Mouse (Mus musculus) frontal cortex, adult (tissue): ENCODE results near the gene Gm13103.
"Not testable (repeated sequence)": the region's sequence is repeated elsewhere in the genome, so short reads cannot be mapped to it uniquely, and the experiment has no call there.

ENCODE experiments used
- ATAC-seq: cut with Nextera tagmentation; 2 replicates; pipeline ENCODE4 v1.9.2; 2017; ENCODE audit warnings: mild to moderate bottlenecking, moderate library complexity, mixed read lengths; ENCODE audit not compliant: low TSS enrichment

Gm13103 gene

DNA sequence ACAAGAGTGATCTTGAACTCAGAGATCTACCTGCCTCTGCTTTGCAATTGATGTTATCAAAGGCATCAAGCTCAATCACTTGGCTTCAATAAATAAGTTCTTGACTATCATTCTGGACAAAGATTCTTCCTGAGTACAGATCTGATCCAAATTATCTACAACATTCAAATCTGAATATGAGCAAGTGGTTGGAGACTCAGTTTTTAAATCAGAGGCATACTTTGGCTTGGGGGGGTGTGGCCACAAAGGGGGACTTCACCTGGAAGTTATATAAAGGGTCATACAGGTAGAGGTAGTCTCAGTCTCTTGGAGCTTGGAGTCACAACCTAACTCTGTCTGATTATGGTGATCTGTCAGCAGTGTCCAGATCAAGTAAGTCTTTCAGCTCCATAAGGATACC lies at the start of gene Gm13103:
Gm13103 (plus strand) TSS at position 301 of the 400 bp plus-strand sequence.
- ATAC-seq = not testable (repeated sequence)

DNA sequence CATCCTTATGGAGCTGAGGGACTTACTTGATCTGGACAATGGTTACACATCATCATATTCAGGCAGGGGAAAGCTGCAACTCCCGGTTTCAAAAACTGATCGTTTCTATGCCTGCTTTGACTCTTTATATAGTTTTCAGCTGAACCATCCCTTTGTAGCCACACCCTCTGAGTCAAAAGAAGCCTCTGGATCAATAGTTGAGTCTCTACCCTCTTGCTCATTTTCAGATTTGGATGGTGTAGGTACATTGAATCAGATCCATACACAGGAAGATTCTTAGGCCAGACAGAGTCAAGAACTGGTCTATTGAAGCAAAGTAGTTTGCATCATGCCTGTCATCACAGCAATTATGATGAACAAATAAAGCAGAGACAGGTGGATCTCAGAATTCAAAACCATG lies 30.3 kb upstream of the Gm13103 start, which contains the start of gene Gm13084:
Gm13084 (minus strand) TSS at position 101 of the 400 bp plus-strand sequence.
- no peak for ATAC-seq

GRCm38 (mm10) chr4:143882371-143882770 lies 36.1 kb downstream of the Gm13103 start:
- ATAC-seq = not testable (repeated sequence)

DNA sequence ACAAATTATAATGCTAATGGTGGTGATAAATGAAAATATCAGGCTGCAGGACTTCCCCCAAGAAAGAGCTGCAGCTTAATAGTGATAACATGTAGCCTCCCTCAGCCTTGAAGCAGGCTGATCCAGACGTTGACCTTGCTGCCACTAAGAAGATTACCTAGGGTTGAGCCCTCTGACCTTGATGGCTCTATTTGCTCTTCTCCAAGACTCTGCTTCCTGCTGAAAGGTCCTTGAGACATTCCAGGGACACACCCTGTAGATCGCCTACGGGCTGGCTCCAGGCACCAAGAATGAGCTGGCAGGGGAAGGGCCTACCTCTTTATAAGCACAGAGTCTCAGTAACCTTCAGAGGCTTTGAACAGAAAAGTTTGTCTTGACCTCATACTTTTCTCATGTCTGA lies 48.1 kb downstream of the Gm13103 start:
- not testable (repeated sequence) for ATAC-seq

DNA sequence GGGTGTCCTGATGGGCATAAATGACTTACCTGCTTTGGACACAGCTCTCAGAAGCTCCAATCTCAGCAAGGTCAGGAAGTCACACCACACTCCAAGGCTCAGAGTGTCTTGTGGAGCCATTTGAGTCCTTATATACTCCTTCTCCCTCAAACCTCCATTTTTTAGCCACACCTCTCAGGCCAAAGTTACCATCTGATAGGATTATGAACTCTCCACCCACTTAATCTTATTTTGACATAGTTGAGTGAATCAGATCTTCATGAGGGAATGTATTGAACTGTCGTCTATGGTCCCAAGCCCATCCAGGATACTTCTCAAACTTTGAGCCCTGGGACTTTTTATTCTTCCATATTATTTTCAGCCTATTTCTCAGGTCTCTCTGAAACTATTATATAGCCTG lies 54.0 kb downstream of the Gm13103 start, which contains the start of gene Pramef6:
Pramef6 (minus strand) TSS at position 101 of the 400 bp plus-strand sequence.
- ATAC-seq = not testable (repeated sequence)
